ENCODE assay signal across 19 mouse cellular contexts in genomic region chr2:51452816-51453215, GRCm38 (mm10).
"Had no signal": no experiment of that assay in that cellular context is flagged by ENCODE, and none has a peak within 500 bp of the region (broad histone marks: within the 10 kb centered on the region; RNA-seq: fewer than 3 reads in every experiment).

No protein-coding gene starts in this region.

- H3K36me3 ChIP-seq: limb, embryonic 12.5 days; limb, embryonic 15.5 days; lung, embryonic 15.5 days; neural tube, embryonic 13.5 days had no signal

- H3K4me1 ChIP-seq: limb, embryonic 12.5 days; limb, embryonic 15.5 days; lung, embryonic 15.5 days; neural tube, embryonic 13.5 days had no signal

- H3K27me3 ChIP-seq: limb, embryonic 12.5 days; limb, embryonic 15.5 days; lung, embryonic 15.5 days; neural tube, embryonic 13.5 days had no signal

- H3K4me3 ChIP-seq: layer of hippocampus, adult 2 months; limb, embryonic 12.5 days; limb, embryonic 15.5 days; lung, embryonic 15.5 days; myocyte; neural tube, embryonic 13.5 days had no signal

- ATAC-seq: liver, postnatal 0 days had no signal

- H3K4me2 ChIP-seq: limb, embryonic 12.5 days; limb, embryonic 15.5 days; liver, embryonic 11.5 days; lung, embryonic 15.5 days; midbrain, embryonic 11.5 days; neural tube, embryonic 13.5 days had no signal

- H3K9me3 ChIP-seq: limb, embryonic 12.5 days; limb, embryonic 15.5 days; lung, embryonic 15.5 days; neural tube, embryonic 13.5 days had no signal

- H3K27ac ChIP-seq: kidney, postnatal 0 days; layer of hippocampus, adult 2 months; limb, embryonic 12.5 days; limb, embryonic 15.5 days; liver, embryonic 14.5 days; lung, embryonic 15.5 days; neural tube, embryonic 13.5 days had no signal

- DNase-seq: kidney, adult 2 months; kidney, postnatal 25 days; layer of hippocampus, adult 9-11 months; liver, postnatal 0 days; lung, postnatal 10 days; lung, postnatal 4 days; midbrain, embryonic 14.5 days; thymus, adult 18-20 months; thymus, postnatal 36 days had no signal

- H3K9ac ChIP-seq: limb, embryonic 12.5 days; limb, embryonic 15.5 days; liver, embryonic 14.5 days; liver, postnatal 0 days; lung, embryonic 15.5 days; neural tube, embryonic 13.5 days had no signal
